Mouse (Mus musculus) forebrain, embryonic 12.5 days (tissue): ENCODE measurements at regions not wholly inside any gene's neighbourhood (a gene's known extent, or its start where the extent isn't known, plus 50 kb on each side); places are given as distances from the start of the nearest gene placed in this dataset.

Experiments
- ATAC-seq: fragments of 200-750 bp; cut with Nextera tagmentation; 2 replicates; pipeline ENCODE4 v1.8.0; 2017; ENCODE audit warnings: moderate TSS enrichment; ENCODE audit not compliant: low FRiP score
- H3K27ac ChIP-seq: fragments of 300-500 bp; sonication (generic); 2 replicates; pipeline ENCODE4 v1.5.1; 2016; ENCODE audit warnings: mild to moderate bottlenecking
- H3K27me3 ChIP-seq: fragments of 300-500 bp; sonication (generic); 2 replicates; pipeline ENCODE4 v1.6.1; 2016; ENCODE audit warnings: mild to moderate bottlenecking
- H3K36me3 ChIP-seq: fragments of 300-500 bp; sonication (generic); replicated peaks from 2 replicates; pipeline ENCODE4 v1.6.1; 2016; ENCODE audit warnings: mild to moderate bottlenecking
- H3K4me1 ChIP-seq: fragments of 300-500 bp; sonication (generic); 2 replicates; pipeline ENCODE4 v1.6.1; 2016
- H3K4me2 ChIP-seq: fragments of 300-500 bp; sonication (generic); 2 replicates; pipeline ENCODE4 v1.6.1; 2016; ENCODE audit warnings: mild to moderate bottlenecking, moderate library complexity
- H3K4me3 ChIP-seq: fragments of 300-500 bp; sonication (generic); replicated peaks from 2 replicates; pipeline ENCODE4 v1.5.1; 2016; ENCODE audit warnings: mild to moderate bottlenecking
- H3K9ac ChIP-seq: fragments of 300-500 bp; sonication (generic); 2 replicates; pipeline ENCODE4 v1.6.1; 2016; ENCODE audit warnings: mild to moderate bottlenecking
- H3K9me3 ChIP-seq: fragments of 300-500 bp; sonication (generic); 2 replicates; pipeline ENCODE4 v1.6.1; 2016
- WGBS: fragments of 180-500 bp; shearing (Covaris S2); methylation state at CpG from one replicate; pipeline ENCODE4 v1.1.7; 2016; 5-methylcytosine and 5-hydroxymethylcytosine counted together

GRCm38 (mm10) chr13:83724995-83725394 is 221.2 kb downstream of the Mef2c start:
- H3K9ac ChIP-seq = peak overlapping the region; percentile 100
- H3K27me3 ChIP-seq = 0 out of 2 replicates have a peak, but pooled peaks cover 5% of the 10 kb centered on the region
- peak overlapping the region; percentile 87 for H3K4me3 ChIP-seq
- peak overlapping the region; percentile 100 for H3K27ac ChIP-seq
- peak; percentile 43 for ATAC-seq
- under 1% methylated on average over 11 of the region's 11 CpGs for WGBS
- no peaks in the 10 kb centered on the region for H3K9me3 ChIP-seq
- peak overlapping the region; percentile 73 for H3K4me2 ChIP-seq
- H3K4me1 ChIP-seq = peaks cover 2% of the 10 kb centered on the region; the same call in 1 of the 2 replicates
- H3K36me3 ChIP-seq = 0 out of 2 replicates have a peak, but pooled peaks cover 3% of the 10 kb centered on the region

GRCm38 (mm10) chr13:83725831-83726230 is 222.0 kb downstream of the Mef2c start:
- Histone ChIP-seq H3K9ac (peak overlapping the region; percentile 100), H3K4me1 (peaks cover 2% of the 10 kb centered on the region; the same call in 1 of the 2 replicates), H3K36me3 (0 out of 2 replicates have a peak, but pooled peaks cover 9% of the 10 kb centered on the region), H3K9me3 (no peaks in the 10 kb centered on the region), H3K27ac (peak overlapping the region; percentile 100), H3K27me3 (0 out of 2 replicates have a peak, but pooled peaks cover 5% of the 10 kb centered on the region), H3K4me3 (peak overlapping the region; percentile 87), H3K4me2 (peak overlapping the region; percentile 73)
- no peak for ATAC-seq
- WGBS = under 1% methylated on average over 13 of the region's 13 CpGs

GRCm38 (mm10) chr13:83726346-83726975 is 222.6 kb downstream of the Mef2c start:
- H3K27ac ChIP-seq = peak overlapping the region; percentile 100
- ATAC-seq = no peak
- 3% methylated on average over 13 of the region's 13 CpGs for WGBS
- H3K4me2 ChIP-seq = peak overlapping the region; percentile 73
- H3K4me3 ChIP-seq = peak overlapping the region; percentile 87
- 0 out of 2 replicates have a peak, but pooled peaks cover 5% of the 10 kb centered on the region for H3K27me3 ChIP-seq
- no peaks in the 10 kb centered on the region for H3K9me3 ChIP-seq
- no peaks in the 10 kb centered on the region for H3K4me1 ChIP-seq
- peak overlapping the region; percentile 100 for H3K9ac ChIP-seq
- 0 out of 2 replicates have a peak, but pooled peaks cover 9% of the 10 kb centered on the region for H3K36me3 ChIP-seq

- H3K36me3 ChIP-seq = 0 out of 2 replicates have a peak, but pooled peaks cover 9% of the 10 kb centered on the region
- H3K9me3 ChIP-seq = no peaks in the 10 kb centered on the region
- ATAC-seq = peak; percentile 61
- H3K9ac ChIP-seq = peak overlapping the region; percentile 100
- H3K4me3 ChIP-seq = peak overlapping the region; percentile 87
- under 1% methylated on average over 35 of the region's 38 CpGs for WGBS
- 0 out of 2 replicates have a peak, but pooled peaks cover 5% of the 10 kb centered on the region for H3K27me3 ChIP-seq
- H3K4me1 ChIP-seq = no peaks in the 10 kb centered on the region
- peak overlapping the region; percentile 100 for H3K27ac ChIP-seq
- H3K4me2 ChIP-seq = peak overlapping the region; percentile 73
These were observed 223.4 kb downstream of the Mef2c start for GRCm38 (mm10) chr13:83727051-83727765.

DNA sequence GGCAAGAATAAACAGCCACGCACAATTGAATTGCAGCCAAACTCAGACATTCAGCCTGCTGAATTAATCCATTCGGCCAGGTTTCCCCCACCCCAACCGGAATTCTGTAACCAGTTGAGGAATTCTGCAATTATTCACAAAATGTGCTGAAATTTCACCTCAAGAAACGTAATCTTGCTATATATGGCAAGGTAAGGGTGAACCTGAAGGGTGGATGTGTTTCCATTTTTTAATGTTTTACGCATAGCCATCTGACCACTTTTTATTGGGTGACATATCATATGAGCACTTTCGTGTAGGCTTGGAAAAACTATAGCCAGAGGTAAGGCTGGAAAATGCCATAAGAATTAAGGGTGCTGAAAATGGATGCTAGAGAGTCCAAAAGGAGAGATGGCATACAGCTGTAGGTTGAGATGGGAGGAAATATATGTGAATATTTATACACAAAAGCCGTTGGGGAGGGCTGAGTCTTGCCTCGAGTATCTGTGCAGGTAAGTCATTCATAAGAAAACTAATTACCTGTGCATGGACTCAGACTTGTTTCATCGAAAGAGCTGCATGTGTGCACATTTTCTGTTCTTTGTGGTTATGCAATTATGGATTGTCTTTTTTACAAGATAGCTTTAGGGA is 224.0 kb downstream of the Mef2c start:
- peaks cover 12% of the 10 kb centered on the region for H3K36me3 ChIP-seq
- H3K27me3 ChIP-seq = no peaks in the 10 kb centered on the region
- H3K9ac ChIP-seq = peak overlapping the region; percentile 100
- H3K9me3 ChIP-seq = no peaks in the 10 kb centered on the region
- peak overlapping the region; percentile 87 for H3K4me3 ChIP-seq
- H3K27ac ChIP-seq = peak overlapping the region; percentile 100
- peak overlapping the region; percentile 73 for H3K4me2 ChIP-seq
- ATAC-seq = no peak
- H3K4me1 ChIP-seq = no peaks in the 10 kb centered on the region
- 3% methylated on average over 9 of the region's 9 CpGs for WGBS

DNA sequence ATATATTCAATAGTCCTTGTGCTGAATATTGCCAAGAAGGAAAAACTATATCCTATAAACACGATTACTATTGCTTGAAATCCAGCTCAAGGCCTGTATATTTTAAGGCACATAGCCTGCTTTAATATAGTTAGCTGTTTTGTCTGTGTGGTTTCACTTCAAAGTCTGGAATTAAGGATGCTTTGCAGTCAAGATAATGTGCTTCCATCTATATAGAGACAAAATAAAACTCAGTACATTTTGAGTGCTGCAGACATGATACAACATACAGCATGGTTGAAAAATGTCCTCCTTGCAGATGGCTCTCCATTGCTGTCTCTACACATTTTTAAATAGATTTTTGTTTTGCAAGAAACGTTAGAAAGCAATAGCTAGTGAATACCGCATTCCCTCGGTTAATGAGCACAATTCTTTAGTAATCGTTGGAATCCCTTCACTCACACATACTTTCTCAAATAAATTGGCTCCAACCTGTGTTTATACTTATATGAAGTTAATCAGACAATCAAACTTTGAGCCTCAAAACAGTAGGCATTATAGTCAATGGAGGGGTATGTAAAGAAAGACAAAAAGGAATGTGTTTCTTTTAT is 224.7 kb downstream of the Mef2c start:
- 1% methylated on average over 5 of the region's 5 CpGs for WGBS
- Histone ChIP-seq H3K27ac (peak overlapping the region; percentile 100), H3K36me3 (peaks cover 16% of the 10 kb centered on the region), H3K4me3 (peak overlapping the region; percentile 87), H3K9me3 (no peaks in the 10 kb centered on the region), H3K9ac (peak overlapping the region; percentile 100), H3K27me3 (no peaks in the 10 kb centered on the region), H3K4me2 (peak overlapping the region; percentile 73), H3K4me1 (no peaks in the 10 kb centered on the region)
- ATAC-seq = no peak

DNA sequence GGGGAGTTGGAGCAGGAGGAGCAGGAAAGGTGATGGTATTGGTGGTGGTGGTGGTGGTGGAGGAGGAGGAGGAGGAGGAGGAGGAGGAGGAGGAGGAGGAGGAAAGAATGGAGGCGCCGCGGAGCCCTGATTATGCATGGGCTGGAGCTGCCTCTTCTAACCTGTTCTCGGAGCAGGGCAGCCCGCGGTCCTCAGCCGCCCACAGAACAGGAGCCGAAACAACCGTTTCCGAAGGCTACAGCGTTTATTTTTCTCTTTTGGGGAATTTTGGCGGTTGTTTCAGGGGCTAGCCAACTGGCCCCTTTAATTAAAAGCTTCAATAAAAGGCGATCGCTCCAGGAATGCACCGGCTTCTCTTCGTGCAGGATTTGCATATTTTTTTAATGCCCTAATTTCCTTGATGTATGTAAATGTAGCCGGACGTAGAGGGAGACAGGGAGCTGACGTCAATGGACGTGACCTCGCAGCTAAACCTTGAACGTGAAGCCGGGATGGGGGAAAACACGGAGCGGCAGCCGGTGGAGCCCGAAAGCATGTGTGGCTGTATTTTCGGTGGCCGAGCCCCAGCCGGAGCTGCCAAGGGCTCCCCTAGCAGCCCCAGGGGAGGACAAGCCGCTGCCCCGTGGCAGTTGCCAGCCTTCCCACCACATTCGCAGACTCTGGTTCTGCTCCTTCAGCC is 225.6 kb downstream of the Mef2c start:
- H3K27ac ChIP-seq = peak overlapping the region; percentile 100
- H3K4me2 ChIP-seq = peak overlapping the region; percentile 73
- H3K9ac ChIP-seq = peak overlapping the region; percentile 100
- no peaks in the 10 kb centered on the region for H3K9me3 ChIP-seq
- no peaks in the 10 kb centered on the region for H3K4me1 ChIP-seq
- H3K4me3 ChIP-seq = peak overlapping the region; percentile 87
- H3K27me3 ChIP-seq = no peaks in the 10 kb centered on the region
- WGBS = under 1% methylated on average over 30 of the region's 33 CpGs
- peaks cover 22% of the 10 kb centered on the region for H3K36me3 ChIP-seq
- peak; percentile 34 for ATAC-seq

- no peaks in the 10 kb centered on the region for H3K27me3 ChIP-seq
- no peaks in the 10 kb centered on the region for H3K9me3 ChIP-seq
- no peaks in the 10 kb centered on the region for H3K4me1 ChIP-seq
- H3K4me3 ChIP-seq = peak overlapping the region; percentile 87
- no peak for ATAC-seq
- H3K36me3 ChIP-seq = peaks cover 22% of the 10 kb centered on the region
- peak overlapping the region; percentile 100 for H3K27ac ChIP-seq
- H3K4me2 ChIP-seq = peak overlapping the region; percentile 73
- 1% methylated on average over 14 of the region's 16 CpGs for WGBS
- H3K9ac ChIP-seq = peak overlapping the region; percentile 100
These were observed 226.4 kb downstream of the Mef2c start for GRCm38 (mm10) chr13:83730155-83730712.

DNA sequence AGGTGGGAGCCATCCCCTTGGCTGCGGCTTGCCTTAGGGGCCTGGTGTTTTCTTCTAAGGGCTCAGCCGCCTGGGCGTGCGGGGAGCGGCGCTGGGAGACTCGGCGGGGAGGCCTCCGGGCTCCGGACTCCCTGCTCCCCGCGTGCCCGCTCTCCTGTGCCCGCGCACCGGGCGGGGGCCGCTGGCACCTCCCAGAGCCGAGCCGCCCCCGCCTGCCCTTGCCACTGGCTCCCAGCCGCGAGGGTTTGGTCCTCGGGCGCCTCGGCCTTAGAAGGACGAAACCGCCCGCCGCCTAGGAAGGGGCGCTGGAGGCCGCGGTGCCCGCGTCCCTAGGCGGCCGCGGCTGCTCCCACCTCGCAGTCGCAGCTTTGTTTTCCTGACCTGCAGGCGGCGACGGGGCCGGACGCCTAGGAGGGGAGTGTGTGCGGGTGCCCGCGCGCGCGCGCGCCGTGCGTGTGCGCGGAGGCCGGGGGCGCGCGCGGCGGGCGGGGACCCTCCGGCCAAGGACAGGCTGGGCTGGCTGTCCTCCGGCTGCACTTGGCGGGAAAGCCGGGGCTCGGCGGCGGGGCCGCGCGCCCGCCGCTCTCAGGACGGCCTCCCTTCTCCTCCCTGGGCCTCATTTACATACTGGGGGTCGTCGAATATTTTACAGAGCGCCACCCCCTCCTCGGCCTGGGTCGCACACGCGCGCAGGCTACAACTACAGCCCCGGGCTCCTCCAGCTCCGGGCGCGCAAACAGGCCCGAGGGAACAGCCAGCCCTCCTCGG is 227.1 kb downstream of the Mef2c start:
- H3K36me3 ChIP-seq = peaks cover 22% of the 10 kb centered on the region
- WGBS = under 1% methylated on average over 90 of the region's 91 CpGs
- no peaks in the 10 kb centered on the region for H3K9me3 ChIP-seq
- peak overlapping the region; percentile 87 for H3K4me3 ChIP-seq
- peak overlapping the region; percentile 73 for H3K4me2 ChIP-seq
- ATAC-seq = peak; percentile 73
- H3K4me1 ChIP-seq = no peaks in the 10 kb centered on the region
- peak overlapping the region; percentile 100 for H3K9ac ChIP-seq
- H3K27me3 ChIP-seq = no peaks in the 10 kb centered on the region
- peak overlapping the region; percentile 100 for H3K27ac ChIP-seq

GRCm38 (mm10) chr13:83731481-83732006 is 227.7 kb downstream of the Mef2c start:
- Histone ChIP-seq H3K4me1 (no peaks in the 10 kb centered on the region), H3K4me3 (peak overlapping the region; percentile 87), H3K27me3 (no peaks in the 10 kb centered on the region), H3K9me3 (no peaks in the 10 kb centered on the region), H3K27ac (peak overlapping the region; percentile 100), H3K36me3 (peaks cover 22% of the 10 kb centered on the region), H3K4me2 (peak overlapping the region; percentile 73), H3K9ac (peak overlapping the region; percentile 100)
- under 1% methylated on average over 10 of the region's 10 CpGs for WGBS
- no peak for ATAC-seq
